Mouse (Mus musculus) kidney, adult 18-20 months (tissue): ENCODE data around the gene Nhej1.

Experiments
- DNase-seq: peaks from one replicate; pipeline ENCODE4 v3.0.0; 2021

The Nhej1 gene

GRCm38 (mm10) chr1:75125418-75125817, 418 bp upstream of the Nhej1 start:
- DNase-seq, result no peak

- no peak for DNase-seq
Observed at GRCm38 (mm10) chr1:75122211-75122610, 2.8 kb downstream of the Nhej1 start.

GRCm38 (mm10) chr1:75052091-75052490, 72.9 kb downstream of the Nhej1 start:
- DNase-seq, result no peak

- DNase-seq, result no peak
Observed at GRCm38 (mm10) chr1:75051428-75051827, 73.6 kb downstream of the Nhej1 start.

- no peak for DNase-seq
Observed at GRCm38 (mm10) chr1:75048571-75048970, 76.4 kb downstream of the Nhej1 start.

GRCm38 (mm10) chr1:75048041-75048440, 77.0 kb downstream of the Nhej1 start:
- DNase-seq, result no peak

GRCm38 (mm10) chr1:75040429-75040828, 84.6 kb downstream of the Nhej1 start:
- DNase-seq, result no peak

GRCm38 (mm10) chr1:75032041-75032440, 93.0 kb downstream of the Nhej1 start:
- DNase-seq, result no peak

- no peak for DNase-seq
Observed at GRCm38 (mm10) chr1:75027061-75027779, 97.8 kb downstream of the Nhej1 start.

GRCm38 (mm10) chr1:75024419-75025199, 100.4 kb downstream of the Nhej1 start:
- no peak for DNase-seq

- DNase-seq, result no peak
Observed at GRCm38 (mm10) chr1:75022216-75022615, 102.8 kb downstream of the Nhej1 start.

- DNase-seq, result peak; percentile 86
Observed at GRCm38 (mm10) chr1:75016846-75017245, 108.2 kb downstream of the Nhej1 start.

- DNase-seq, result no peak
Observed at GRCm38 (mm10) chr1:75015551-75016265, 109.3 kb downstream of the Nhej1 start.

GRCm38 (mm10) chr1:75014210-75014845, 110.7 kb downstream of the Nhej1 start:
- DNase-seq, result peak; percentile 65

- no peak for DNase-seq
Observed at GRCm38 (mm10) chr1:75010817-75011216, 114.2 kb downstream of the Nhej1 start.

- DNase-seq, result no peak
Observed at GRCm38 (mm10) chr1:75010203-75010602, 114.8 kb downstream of the Nhej1 start.

- DNase-seq, result no peak
Observed at GRCm38 (mm10) chr1:75006016-75006415, 119.0 kb downstream of the Nhej1 start.

GRCm38 (mm10) chr1:75001183-75001582, 123.8 kb downstream of the Nhej1 start:
- no peak for DNase-seq

- peak; percentile 71 for DNase-seq
Observed at GRCm38 (mm10) chr1:75000496-75000895, 124.5 kb downstream of the Nhej1 start.

GRCm38 (mm10) chr1:74999173-74999572, 125.8 kb downstream of the Nhej1 start:
- no peak for DNase-seq

- no peak for DNase-seq
Observed at GRCm38 (mm10) chr1:74997231-74997630, 127.8 kb downstream of the Nhej1 start.

- no peak for DNase-seq
Observed at GRCm38 (mm10) chr1:74977001-74977400, 148.0 kb downstream of the Nhej1 start.

GRCm38 (mm10) chr1:74975936-74976335, 149.1 kb downstream of the Nhej1 start:
- no peak for DNase-seq
